Mouse (Mus musculus) myocyte (in vitro differentiated cells): ENCODE measurements at regions not wholly inside any gene's neighbourhood (a gene's known extent, or its start where the extent isn't known, plus 50 kb on each side); places are given as distances from the start of the nearest gene placed in this dataset.

ENCODE experiments used
- H3K27me3 ChIP-seq: one replicate; pipeline ENCODE4 v1.6.1; 2011; ENCODE audit not compliant: control insufficient read depth, insufficient read depth, insufficient read length
- H3K36me3 ChIP-seq: one replicate; pipeline ENCODE4 v1.6.1; 2011; ENCODE audit not compliant: control insufficient read depth, insufficient read depth
- H3K4me2 ChIP-seq: one replicate; pipeline ENCODE4 v1.6.1; 2011; ENCODE audit warnings: low read depth, control low read depth
- H3K4me3 ChIP-seq: one replicate; pipeline ENCODE4 v1.5.1; 2011; ENCODE audit warnings: mild to moderate bottlenecking, control low read depth, moderate library complexity
- H3K79me2 ChIP-seq: one replicate; pipeline ENCODE4 v1.6.1; 2011; ENCODE audit not compliant: control insufficient read depth, insufficient read depth
- H3ac ChIP-seq: one replicate; pipeline ENCODE4 v1.6.1; 2011; ENCODE audit not compliant: control insufficient read depth, insufficient read length
- CEBPB ChIP-seq: IDR thresholded peaks from 2 replicates; pipeline ENCODE4 v1.6.1; 2011; ENCODE audit warnings: mild to moderate bottlenecking, moderate library complexity; ENCODE audit not compliant: poor library complexity, insufficient read depth, severe bottlenecking
- E2F4 ChIP-seq: IDR thresholded peaks from one replicate; pipeline ENCODE4 v1.6.1; 2011; ENCODE audit warnings: mild to moderate bottlenecking, control low read depth, moderate library complexity; ENCODE audit not compliant: insufficient read depth
- MAX ChIP-seq: IDR thresholded peaks from one replicate; pipeline ENCODE4 v1.6.1; 2011; ENCODE audit warnings: low read depth, mild to moderate bottlenecking, control low read depth
- MYOD1 ChIP-seq, 3 experiments: IDR thresholded peaks; one replicate each; pipeline ENCODE4 v1.6.1; 2011; ENCODE audit warnings: control low read depth in 2 of 3, low read depth in 2 of 3, mild to moderate bottlenecking in 2 of 3, moderate library complexity in 1 of 3; ENCODE audit not compliant: insufficient read length in 2 of 3, control insufficient read depth in 1 of 3
- MYOG ChIP-seq, 3 experiments: IDR thresholded peaks; one replicate each; pipeline ENCODE4 v1.6.1; 2011; ENCODE audit warnings: control low read depth in 2 of 3, low read depth in 2 of 3, mild to moderate bottlenecking in 2 of 3; ENCODE audit not compliant: insufficient read length in 2 of 3, control insufficient read depth in 1 of 3, insufficient read depth in 1 of 3
- POLR2A ChIP-seq: IDR thresholded peaks from one replicate; pipeline ENCODE4 v1.6.1; 2011; ENCODE audit warnings: low read depth, mild to moderate bottlenecking, control low read depth, moderate library complexity; ENCODE audit not compliant: insufficient read length
- POLR2AphosphoS2 ChIP-seq: IDR thresholded peaks from one replicate; pipeline ENCODE4 v1.6.1; 2011; ENCODE audit warnings: low read depth, control low read depth; ENCODE audit not compliant: insufficient read length
- REST ChIP-seq: IDR thresholded peaks from one replicate; pipeline ENCODE4 v1.6.1; 2011; ENCODE audit warnings: mild to moderate bottlenecking, control low read depth, moderate library complexity; ENCODE audit not compliant: insufficient read depth, insufficient read length
- SRF ChIP-seq: IDR thresholded peaks from one replicate; pipeline ENCODE4 v1.6.1; 2011; ENCODE audit warnings: low read depth; ENCODE audit not compliant: control insufficient read depth, insufficient read length
- TCF12 ChIP-seq: IDR thresholded peaks from one replicate; pipeline ENCODE4 v1.6.1; 2011; ENCODE audit warnings: mild to moderate bottlenecking, control low read depth; ENCODE audit not compliant: poor library complexity, insufficient read depth, severe bottlenecking
- TCF3 ChIP-seq: IDR thresholded peaks from one replicate; pipeline ENCODE4 v1.6.1; 2011; ENCODE audit warnings: low read depth, control low read depth; ENCODE audit not compliant: insufficient read length
- USF1 ChIP-seq: IDR thresholded peaks from one replicate; pipeline ENCODE4 v1.6.1; 2011; ENCODE audit warnings: low read depth, mild to moderate bottlenecking, control low read depth, moderate library complexity

DNA sequence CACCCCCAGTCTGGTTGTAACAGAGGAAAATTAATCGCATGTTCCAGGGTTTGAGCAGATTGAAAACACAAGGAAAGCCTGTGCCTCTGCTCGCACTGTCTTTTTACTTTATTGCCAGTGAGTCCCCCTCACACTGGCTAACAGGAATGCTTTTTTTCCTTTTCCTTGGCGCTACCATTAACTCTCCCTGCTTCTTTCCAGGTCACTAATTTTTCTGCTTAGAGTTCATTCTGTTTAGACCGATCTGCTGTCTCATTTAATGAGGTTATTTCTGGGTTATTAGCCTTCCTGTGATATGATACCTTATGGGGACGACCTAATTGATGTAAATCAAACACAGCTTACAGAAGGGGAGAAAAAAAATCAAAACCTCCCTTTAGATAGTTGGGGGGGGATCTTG lies 429.0 kb upstream of the Tshz3 start:
- Histone ChIP-seq H3K79me2 (no peaks in the 10 kb centered on the region), H3K36me3 (no peaks in the 10 kb centered on the region), H3K27me3 (no peaks in the 10 kb centered on the region), H3ac (no peak overlapping the region), H3K4me3 (no peak overlapping the region), H3K4me2 (no peak overlapping the region)
- TF ChIP-seq REST (no peak), CEBPB (no peak), TCF3 (no peak), TCF12 (no peak), E2F4 (no peak), MAX (no peak), POLR2AphosphoS2 (no peak), MYOG (IDR thresholded peaks at IDR 0.05; ENCODE audit: control insufficient read depth in 1 of 3, insufficient read depth in 1 of 3, insufficient read length in 2 of 3, low read depth in 2 of 3) (no peak), POLR2A (no peak), MYOD1 (IDR thresholded peaks at IDR 0.05; ENCODE audit: control insufficient read depth in 1 of 3, insufficient read length in 2 of 3, low read depth in 2 of 3) (no peak), USF1 (no peak)

DNA sequence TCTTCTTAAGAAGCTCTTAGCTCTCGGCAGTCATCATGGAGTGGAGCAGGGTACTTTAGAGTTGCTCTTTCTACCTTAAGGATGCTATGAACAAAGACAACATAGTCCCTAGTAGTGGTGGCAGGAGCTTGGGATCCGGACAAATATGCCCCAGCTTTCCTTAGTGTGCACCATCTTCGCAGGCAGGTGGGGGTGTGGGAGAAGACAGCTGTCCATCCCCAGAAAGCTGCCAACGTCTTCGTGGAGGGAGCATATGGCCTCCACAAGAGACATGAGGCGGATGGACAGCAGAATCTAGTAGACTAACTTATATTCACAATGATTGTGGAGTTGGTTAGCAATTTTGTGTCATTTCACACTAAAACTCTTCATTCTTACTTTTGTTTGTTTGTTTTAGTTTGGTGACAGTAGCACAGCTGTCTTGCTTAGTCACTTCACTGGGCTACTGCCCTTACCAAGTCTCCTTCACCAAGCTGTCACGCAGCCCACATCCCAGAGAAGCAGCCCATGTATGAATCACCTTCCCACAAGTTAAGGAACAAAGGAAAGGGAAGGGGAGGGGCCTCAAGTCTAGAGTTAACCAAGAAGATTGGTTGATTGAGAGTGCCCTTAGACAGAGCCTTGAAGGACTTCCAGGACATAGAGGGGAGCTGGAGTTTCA lies 432.6 kb upstream of the Tshz3 start:
- no peaks in the 10 kb centered on the region for H3K36me3 ChIP-seq
- no peaks in the 10 kb centered on the region for H3K79me2 ChIP-seq
- no peak for TF ChIP-seq E2F4
- no peak for TF ChIP-seq POLR2AphosphoS2
- TF ChIP-seq MYOD1 (IDR thresholded peaks at IDR 0.05; ENCODE audit: control insufficient read depth in 1 of 3, insufficient read length in 2 of 3, low read depth in 2 of 3), result peak in 2 of 3 experiments; percentile 4 to 59
- peak in 1 of 3 experiments; percentile 38 for TF ChIP-seq MYOG (IDR thresholded peaks at IDR 0.05; ENCODE audit: control insufficient read depth in 1 of 3, insufficient read depth in 1 of 3, insufficient read length in 2 of 3, low read depth in 2 of 3)
- H3K4me2 ChIP-seq, result peak overlapping the region; percentile 54
- no peaks in the 10 kb centered on the region for H3K27me3 ChIP-seq
- H3ac ChIP-seq, result no peak overlapping the region
- H3K4me3 ChIP-seq, result no peak overlapping the region

DNA sequence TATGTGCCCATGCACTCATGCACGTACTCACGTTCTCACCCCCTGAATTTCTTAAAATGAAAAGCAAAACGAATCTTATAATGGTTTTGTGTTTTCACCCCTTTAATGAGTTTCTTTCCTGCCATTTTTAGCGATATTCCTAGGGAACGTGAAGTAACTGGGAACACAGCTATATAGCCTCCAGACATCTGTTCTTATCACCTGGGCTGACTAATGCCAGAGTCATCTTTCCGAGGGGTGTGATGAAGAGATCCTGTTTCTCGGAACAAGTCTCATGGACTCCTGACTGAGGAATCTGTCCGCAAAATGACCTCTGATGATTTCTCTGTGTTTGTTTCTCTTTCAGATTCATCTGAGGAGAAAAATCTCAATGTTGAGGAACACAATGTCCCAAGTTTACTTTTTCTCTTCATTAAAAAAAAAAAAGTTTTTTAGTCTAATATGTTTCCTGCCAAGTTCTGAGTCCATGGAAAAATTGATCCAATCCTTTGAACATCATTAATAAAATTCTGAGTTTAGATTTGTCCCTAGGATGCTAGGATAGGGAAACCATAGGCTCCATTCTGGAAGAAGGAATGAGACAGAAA lies 435.7 kb upstream of the Tshz3 start:
- Histone ChIP-seq H3K27me3 (no peaks in the 10 kb centered on the region), H3ac (no peak overlapping the region), H3K4me2 (no peak overlapping the region), H3K4me3 (no peak overlapping the region), H3K79me2 (no peaks in the 10 kb centered on the region), H3K36me3 (no peaks in the 10 kb centered on the region)
- TF ChIP-seq SRF (no peak), E2F4 (no peak), MYOD1 (IDR thresholded peaks at IDR 0.05; ENCODE audit: control insufficient read depth in 1 of 3, insufficient read length in 2 of 3, low read depth in 2 of 3) (no peak), CEBPB (no peak), USF1 (no peak), MAX (no peak), TCF12 (no peak), POLR2A (no peak), POLR2AphosphoS2 (no peak), MYOG (IDR thresholded peaks at IDR 0.05; ENCODE audit: control insufficient read depth in 1 of 3, insufficient read depth in 1 of 3, insufficient read length in 2 of 3, low read depth in 2 of 3) (no peak)

DNA sequence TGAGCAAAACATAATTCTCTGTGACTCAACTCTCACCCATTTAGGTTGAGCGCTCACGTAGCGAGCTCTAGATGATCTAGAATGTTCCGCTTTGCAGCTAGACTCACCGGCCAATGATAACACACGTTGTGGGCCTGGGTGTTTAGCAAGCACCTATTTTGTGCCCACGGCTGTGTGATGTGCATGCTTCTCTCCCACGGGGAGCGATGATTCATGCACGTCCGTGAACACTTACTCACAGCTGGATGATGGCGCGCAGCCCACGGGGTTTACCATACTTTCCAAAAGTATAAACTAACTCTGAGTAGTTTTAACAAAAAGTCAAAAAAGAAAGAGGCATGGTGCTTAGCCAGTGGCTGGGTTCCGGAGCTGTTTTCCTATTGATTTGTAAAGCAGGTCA lies 440.8 kb upstream of the Tshz3 start:
- Histone ChIP-seq H3K4me2 (no peak overlapping the region), H3ac (no peak overlapping the region), H3K27me3 (no peaks in the 10 kb centered on the region), H3K36me3 (no peaks in the 10 kb centered on the region), H3K4me3 (no peak overlapping the region), H3K79me2 (no peaks in the 10 kb centered on the region)
- TF ChIP-seq E2F4 (no peak), USF1 (no peak), MYOG (IDR thresholded peaks at IDR 0.05; ENCODE audit: control insufficient read depth in 1 of 3, insufficient read depth in 1 of 3, insufficient read length in 2 of 3, low read depth in 2 of 3) (no peak), CEBPB (no peak), TCF12 (no peak), MYOD1 (IDR thresholded peaks at IDR 0.05; ENCODE audit: control insufficient read depth in 1 of 3, insufficient read length in 2 of 3, low read depth in 2 of 3) (no peak), POLR2A (no peak), REST (no peak), MAX (no peak), POLR2AphosphoS2 (no peak), SRF (no peak)

DNA sequence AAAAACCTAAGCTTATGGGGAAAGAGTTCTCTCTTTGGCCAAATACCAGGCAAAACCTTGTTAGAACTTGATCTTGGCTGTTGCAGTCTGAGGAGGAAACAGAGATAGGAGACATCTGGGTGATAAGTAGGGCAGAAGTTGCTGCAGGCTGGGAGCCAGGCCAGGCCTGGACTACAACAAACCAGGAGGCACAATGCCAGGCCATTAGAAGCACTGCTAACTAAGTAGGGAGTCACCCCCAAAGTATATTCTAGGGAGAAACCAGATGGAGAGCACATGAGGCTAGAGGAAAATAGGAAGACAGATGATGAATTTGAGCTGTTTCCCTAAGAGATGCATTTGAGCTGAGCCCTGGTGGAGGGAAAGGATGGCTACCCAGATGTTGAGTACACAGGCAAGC lies 444.6 kb upstream of the Zfp507 start:
- Histone ChIP-seq H3K27me3 (no peaks in the 10 kb centered on the region), H3K4me2 (no peak overlapping the region), H3ac (no peak overlapping the region), H3K4me3 (no peak overlapping the region), H3K36me3 (no peaks in the 10 kb centered on the region), H3K79me2 (no peaks in the 10 kb centered on the region)
- TF ChIP-seq POLR2AphosphoS2 (no peak), TCF3 (no peak), POLR2A (no peak), SRF (no peak), CEBPB (no peak)
